Mouse (Mus musculus) left cerebral cortex, postnatal 25 days (tissue): ENCODE measurements around the gene Olfr54. TPM values are rescaled to one million over a fixed set of nuclear protein-coding genes. Genes with fewer than 3 reads are reported as not detected.
A peak's percentile ranks its signal among the peaks of the same experiment; 100 is the strongest.

Experiments used
- DNase-seq, 2 experiments: peaks; one replicate each; pipeline ENCODE4 v3.0.0; 2022; ENCODE audit warnings: low spot score in 2 of 2, mixed read lengths in 1 of 2
- intact Hi-C: fragments of 180-260 bp; cut with DNase I; formaldehyde crosslinking; loops from one replicate; pipeline ENCODE4 v1.15.1; 2025
- total RNA-seq, 2 experiments: library from RNA; stranded (reverse); gene quantifications; 2 replicates each; pipeline ENCODE4 v1.2.3; 2021

Gene Olfr54
- total RNA-seq, 2 experiments from 2014 or later: not detected

DNA sequence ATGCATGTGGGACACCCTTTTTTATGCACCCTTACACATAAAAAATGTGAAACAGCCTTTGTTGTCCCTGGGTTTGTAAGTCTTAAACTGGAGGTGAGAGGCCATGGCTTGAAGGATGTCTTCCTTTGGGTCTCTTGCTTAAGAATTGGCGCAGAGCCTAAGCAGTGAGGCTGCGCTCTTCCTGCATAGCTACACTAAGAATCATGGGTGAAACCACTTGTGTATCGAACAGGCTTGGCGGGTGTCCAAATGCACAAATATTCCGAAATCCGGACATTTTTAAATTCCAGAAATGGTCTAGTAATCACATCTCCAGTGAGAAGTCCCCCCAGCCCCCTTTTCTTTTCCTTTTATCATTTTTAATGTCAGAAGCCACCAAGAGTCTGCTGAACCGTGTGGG lies 49.2 kb downstream of the Olfr54 start:
- intact Hi-C loops: no loop called here
- DNase-seq: no peak

DNA sequence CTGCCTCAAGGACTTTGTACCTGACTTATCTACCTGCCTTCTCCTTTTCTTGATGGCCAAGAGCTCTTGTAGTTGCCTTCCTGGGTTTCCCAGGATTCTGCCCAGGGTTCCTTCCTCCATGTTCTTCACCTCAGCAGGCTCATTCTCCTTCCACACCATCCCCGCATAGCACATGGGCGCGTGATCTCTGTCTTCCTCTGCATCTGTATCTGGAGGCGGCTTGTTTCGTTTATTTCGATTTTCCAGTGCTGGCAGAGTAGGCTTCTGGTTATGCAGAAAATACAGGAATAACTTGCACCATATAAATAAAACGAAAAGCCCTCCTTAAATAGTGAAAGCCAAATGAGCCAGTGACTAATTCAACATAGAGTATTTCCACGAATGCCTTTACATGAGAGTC lies 49.8 kb downstream of the Olfr54 start:
- intact Hi-C loops: no loop called here
- peak; percentile 13 to 78 for DNase-seq

Other genes starting within 250 kb of the Olfr54 start
- gene Zfp354c, start 186.5 kb upstream of the Olfr54 start, total RNA-seq: 10 to 100 TPM; 46.5 to 48.5 TPM
- 1 to 10 TPM; 2.7 to 3.6 TPM for gene Zfp879, start 172.7 kb upstream of the Olfr54 start, total RNA-seq
- gene Grm6, start 163.6 kb upstream of the Olfr54 start, total RNA-seq: not detected
- 1 to 10 TPM; 5.5 to 6.1 TPM for gene Zfp454, start 126.6 kb upstream of the Olfr54 start, total RNA-seq
- 10 to 100 TPM; 21.3 to 23.0 TPM for gene Zfp2, start 98.1 kb upstream of the Olfr54 start, total RNA-seq
- 1 to 10 TPM; 4.6 to 6.1 TPM for gene Zfp354b, start 82.6 kb upstream of the Olfr54 start, total RNA-seq
- gene 4933414I15Rik, start 70.5 kb upstream of the Olfr54 start, total RNA-seq: not detected
- gene Prop1, start 60.5 kb upstream of the Olfr54 start, total RNA-seq: not detected
- not detected for gene Olfr1378, start 47.7 kb upstream of the Olfr54 start, total RNA-seq
- gene Olfr1377, start 32.3 kb upstream of the Olfr54 start, total RNA-seq: not detected
- not detected for gene Olfr51, start 10.6 kb upstream of the Olfr54 start, total RNA-seq
- not detected for gene Olfr1375, start 33.9 kb downstream of the Olfr54 start, total RNA-seq
- gene Zfp354a, start 45.0 kb downstream of the Olfr54 start, total RNA-seq: 1 to 10 TPM; 6.2 to 8.9 TPM
- not detected for gene Gm12569, start 206.2 kb downstream of the Olfr54 start, total RNA-seq
- 100 to 1,000 TPM in 1 of 2 experiments, 10 to 100 TPM in 1; 88.6 to 115 TPM for gene Clk4, start 247.5 kb downstream of the Olfr54 start, total RNA-seq
- gene BC049762, start 248.8 kb downstream of the Olfr54 start, total RNA-seq: not detected